Mouse (Mus musculus) spleen, postnatal 4 days (tissue): ENCODE results near the gene Sertad4.

ENCODE experiments used
- DNase-seq, 2 experiments: peaks; one replicate each; pipeline ENCODE4 v3.0.0; 2022; ENCODE audit warnings: low spot score in 2 of 2

The Sertad4 gene

DNA sequence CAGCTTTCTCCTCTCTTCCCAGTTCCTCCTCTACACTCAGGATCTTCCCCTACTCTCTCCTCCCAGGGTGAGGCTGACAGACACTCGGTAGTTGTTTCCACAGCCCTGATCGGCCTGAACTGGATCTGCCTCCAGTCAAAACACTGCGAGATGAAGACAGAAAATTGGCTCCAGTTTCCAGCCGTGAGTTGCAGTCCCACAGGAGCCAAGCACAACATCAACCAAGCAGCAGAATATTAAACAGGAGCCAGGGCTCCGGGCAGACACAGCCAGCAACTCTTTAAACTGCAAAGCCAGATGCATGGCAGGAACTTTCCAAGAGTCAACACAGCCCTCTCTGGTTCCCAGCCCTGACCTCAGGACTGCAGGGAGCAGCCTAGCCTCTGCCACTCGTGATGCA, 3.9 kb downstream of the Sertad4 start:
- DNase-seq: no peak

DNA sequence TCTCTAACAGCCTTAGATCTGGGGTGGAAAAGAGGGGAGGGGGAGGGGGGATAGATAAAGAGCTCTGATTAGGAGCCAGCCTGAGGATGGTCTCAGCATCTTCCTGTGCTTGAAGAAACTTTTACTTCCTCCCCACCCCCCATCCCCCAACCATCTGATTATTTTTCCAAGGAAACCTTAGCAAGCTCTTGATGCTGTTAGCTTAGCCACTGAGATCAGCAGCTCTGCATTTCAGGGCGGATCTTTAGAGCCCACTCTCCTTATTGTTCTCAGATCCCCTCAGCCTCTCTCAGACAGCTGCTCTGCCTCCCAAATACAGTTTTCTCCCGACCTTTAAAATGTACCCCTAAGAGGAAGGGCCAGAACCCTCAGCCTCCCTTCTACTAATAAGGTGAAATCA, 4.4 kb downstream of the Sertad4 start:
- DNase-seq: no peak

DNA sequence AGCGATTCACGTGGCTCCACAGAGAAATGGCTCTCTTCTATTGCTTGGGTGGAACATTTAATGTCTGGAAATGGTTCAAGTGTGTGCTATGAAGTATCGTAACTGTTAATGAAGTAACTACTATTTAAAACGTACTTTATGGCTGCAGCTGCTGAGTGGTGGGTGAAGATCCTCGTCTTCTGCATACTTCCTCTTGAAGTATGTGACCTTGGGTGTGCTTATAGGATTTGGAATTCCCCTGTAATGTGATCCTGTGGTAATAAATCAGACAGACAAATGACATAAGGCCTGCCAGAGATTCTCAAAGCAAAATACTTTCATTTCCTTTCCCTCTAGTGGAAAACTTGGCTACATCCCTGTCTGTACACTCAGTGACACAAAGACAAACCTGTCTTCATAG, 5.9 kb downstream of the Sertad4 start:
- no peak for DNase-seq

DNA sequence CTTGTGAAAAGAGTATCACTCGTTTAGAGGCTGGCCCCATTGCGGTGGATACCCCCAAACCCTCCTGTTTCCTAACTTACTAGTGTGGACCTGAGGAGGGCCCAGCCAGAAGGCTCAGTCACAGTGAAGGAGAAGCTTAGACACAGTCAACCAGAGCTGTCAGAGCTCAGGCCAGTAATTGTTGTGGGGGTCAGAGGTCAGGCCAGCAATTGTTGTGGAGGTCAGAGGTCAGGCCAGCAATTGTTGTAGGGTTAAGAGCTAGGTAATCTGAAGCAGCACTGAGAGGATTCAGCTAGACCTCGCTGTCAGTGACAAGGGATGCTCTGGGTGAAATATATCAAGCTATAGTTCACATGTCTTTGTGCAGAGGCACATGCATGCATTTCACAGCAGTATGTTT, 8.3 kb downstream of the Sertad4 start:
- DNase-seq: no peak

DNA sequence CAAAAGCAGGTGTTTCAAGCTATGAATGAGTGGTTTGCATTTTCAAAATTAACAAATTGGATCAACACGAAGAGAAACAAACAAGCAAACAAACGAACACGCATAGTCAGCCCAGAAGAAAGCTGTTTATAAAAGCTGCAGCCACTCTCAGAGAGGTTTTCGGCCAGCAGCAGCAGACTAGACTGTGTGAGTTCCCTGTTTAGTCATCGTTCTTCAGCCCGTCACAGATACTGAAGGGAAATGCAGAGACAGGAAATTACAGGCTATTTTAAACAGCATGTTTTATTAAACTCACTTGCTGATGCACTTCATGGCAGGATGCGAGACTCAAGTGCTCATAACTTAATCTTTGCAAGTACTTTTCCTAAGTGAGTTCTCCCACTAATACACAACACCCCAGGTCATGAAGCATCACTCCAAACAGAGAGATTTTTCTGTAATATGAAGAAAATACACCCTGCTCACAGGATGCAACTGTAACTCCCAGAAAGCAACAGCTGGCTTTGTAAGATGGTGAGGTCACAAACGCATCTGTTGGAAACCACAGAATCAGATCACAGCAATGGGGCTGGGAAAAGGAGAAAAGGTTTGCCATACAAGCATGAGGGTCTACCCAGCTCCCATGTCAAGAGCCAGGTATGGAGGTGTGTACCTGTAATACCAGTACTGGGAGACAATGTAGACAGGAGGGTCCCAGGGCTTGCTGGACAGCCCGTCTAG, 14.3 kb downstream of the Sertad4 start:
- DNase-seq: no peak

DNA sequence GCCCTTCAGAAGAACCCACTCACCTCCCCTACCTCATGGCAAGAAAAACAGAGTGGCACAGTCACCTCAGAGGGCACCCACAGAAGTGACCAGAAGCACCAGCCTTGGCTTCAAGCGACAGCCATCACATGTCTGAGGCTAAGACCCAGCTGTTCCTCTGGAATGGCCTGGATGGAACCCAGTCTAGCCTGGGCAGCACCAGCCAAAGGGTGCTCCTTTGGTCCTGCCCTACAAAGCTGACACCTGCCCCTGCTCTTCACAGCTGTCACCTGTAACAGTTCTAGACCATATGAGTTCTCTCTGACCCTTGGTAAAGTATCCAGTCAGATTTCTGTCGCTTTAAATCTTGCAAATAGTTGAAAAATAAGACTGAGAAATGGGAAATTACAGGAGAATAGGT, 14.9 kb downstream of the Sertad4 start:
- no peak for DNase-seq

DNA sequence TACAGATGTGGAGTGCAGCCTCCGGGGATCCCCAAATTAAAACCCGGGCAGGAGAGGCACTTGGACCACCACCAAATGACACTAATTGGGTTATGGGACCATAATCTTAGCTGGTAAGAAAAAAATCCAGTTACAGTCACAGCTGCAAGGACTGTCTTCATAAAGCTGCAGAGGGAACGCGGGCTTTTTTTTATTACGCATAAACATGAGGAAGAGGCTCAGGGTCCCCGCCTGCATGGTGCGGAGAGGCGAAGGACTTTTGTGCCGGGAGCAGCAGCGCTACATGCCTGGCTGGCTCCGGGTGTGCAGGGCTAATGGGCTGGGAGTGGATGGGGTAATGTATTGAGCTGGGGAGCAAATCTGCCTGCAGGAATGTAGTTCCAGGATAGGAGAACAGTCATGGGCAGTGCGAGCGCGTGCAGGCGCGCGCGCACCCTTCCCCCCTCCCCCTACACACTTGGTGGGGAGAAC, 20.3 kb downstream of the Sertad4 start:
- no peak for DNase-seq

DNA sequence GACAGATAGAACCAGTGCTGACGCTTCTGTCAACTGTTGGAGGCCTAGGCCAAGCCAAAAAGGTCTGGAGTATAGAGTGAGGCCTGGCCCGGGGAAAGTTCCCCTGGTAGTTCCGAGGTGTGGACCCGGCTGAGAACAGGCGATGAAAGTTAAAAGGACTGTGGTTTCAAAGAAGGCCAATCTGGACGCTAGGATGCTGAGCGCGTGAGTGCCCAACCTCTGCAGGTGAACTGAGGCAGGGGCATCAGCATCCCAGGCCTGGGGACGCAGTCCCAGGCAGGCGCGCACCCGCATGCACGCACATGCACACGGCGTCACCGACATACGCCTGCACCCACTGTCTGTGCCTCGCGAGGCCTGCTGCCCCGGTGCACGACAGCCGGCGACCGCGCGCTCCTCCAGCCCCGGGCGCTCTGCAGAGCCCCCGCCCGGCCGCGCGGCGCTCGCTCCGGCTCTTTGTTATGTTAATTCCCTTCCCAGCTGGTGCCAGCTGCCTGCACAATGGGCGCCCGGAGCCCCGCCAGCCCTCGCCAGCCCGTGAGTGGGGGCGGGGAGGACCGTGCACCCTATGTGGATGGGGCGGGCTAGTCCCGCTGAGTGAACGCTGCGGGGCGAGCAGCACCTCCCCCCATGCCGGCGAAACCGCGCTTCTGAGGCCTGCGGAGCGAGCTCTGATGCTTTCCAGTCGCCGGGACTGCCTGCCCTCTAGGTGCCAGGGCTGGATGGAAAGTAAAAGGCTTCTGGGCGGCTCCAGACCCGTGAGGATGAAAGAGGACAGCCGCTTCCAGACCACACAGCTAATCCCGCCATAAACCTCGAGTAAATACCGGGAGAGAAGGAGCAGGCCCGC, 21.0 kb downstream of the Sertad4 start:
- no peak for DNase-seq

DNA sequence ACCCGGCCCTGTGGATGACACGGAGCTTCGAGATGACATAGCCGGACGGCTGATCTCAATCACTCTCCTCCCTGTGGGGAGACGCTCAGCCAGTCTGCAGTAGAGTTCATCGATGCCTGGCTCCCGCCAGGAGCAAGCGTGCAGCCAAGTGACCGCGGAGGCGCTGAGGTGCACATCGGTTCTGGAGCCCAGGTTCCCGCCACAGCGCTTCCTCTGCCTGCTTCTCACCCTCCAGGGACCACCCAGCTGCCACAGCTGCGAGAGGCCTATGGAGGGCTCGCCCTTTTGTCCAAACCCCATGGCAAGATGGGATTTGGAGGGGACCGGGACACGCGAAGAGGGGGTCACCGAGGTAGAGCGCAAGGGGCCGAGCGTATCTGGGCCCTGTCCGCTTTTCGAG, 22.0 kb downstream of the Sertad4 start:
- no peak for DNase-seq

DNA sequence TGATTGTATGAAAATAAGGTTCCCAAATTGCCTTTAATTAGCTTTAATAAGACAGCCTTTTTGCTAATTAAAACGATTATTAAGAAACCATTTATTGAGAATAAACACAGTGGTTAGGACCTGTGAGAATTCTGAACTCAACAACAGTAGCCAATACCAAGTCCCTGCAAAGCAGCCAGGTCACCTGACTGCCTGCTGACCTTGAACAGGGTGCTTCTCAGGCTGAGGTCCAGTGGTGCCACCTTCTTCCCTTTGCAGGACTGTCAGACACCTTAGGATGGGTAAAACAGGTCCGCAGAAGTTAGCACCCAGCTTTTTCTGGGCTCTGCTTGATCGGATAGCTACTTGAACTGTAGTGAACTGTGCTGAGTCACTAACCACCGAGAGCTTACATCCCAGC, 22.5 kb downstream of the Sertad4 start:
- no peak for DNase-seq

DNA sequence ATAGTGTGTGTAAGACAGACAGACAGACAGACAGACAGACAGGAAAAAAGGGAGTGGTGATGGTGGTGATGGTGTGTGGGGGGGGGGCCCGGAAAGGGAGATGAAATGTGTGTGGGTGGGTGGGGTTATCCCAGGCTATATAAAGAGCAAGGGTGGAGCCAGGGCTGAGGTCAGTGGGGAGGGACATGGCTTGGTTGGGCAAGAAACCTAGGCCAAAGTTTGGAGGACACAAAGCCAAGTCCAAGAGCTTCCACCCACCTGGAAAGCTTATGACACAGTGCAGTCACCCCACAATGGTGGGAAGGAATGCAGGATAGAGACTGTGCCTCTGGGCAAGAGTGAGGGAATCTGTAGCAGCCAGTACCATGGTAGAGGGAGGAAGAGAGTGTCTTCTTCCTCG, 23.2 kb downstream of the Sertad4 start:
- no peak for DNase-seq

DNA sequence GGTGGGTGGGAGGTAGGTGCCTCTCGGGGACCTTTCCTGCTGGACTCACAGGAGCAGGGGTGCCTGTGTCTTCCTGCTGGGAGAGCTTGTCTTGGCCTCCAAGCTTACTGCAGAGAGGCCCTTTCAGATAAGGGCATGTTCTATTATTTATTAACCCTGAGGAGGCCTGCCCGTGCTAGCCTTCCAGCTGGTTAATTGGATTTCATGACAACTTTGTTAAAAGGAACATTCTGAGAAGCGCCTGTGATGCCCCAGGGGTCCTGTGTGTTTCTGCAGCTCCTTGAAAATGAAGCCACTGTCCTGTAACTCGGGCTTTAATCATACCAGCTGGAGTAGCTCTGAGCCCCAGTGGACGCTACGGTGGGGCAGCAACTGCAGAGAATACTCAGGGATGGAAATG, 25.1 kb downstream of the Sertad4 start:
- DNase-seq: no peak

DNA sequence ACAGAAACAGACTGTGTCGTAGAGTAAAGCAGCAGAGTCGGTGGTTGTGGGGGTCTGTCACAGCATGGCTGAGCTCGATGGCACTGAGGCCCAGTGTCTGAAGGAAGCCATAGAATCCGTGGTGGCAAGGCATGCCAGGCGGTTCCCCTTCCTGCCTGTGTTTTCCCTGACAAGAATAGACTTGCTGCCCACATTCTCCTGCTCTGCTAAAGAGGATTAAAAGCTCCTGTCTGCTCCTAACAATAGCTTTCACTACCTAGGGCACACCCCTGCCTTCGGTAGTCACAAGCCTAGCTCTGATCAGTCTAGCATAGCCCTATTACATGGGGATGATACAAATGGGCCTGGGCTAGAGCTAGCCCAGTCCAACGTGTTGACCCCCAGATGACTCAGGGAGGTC, 26.6 kb downstream of the Sertad4 start:
- no peak for DNase-seq

DNA sequence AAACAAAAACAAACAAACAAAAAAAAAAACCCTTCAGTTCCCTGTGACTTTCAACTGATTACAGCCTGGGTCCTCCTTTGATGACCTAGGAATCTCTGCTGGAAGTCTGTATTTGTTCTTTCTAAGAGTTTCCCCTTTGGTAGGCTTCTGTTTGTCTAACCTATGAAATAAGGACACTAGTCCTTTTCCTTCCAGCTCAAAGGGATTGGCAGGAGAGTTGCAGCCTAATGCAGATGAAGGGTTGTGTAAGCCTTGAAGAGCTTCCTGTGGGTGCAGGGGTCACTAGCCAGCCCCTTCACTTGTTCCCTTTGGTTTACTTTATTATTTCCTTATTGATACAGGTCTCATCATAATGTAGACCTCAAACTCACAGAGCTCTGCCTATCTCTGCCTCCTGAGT, 27.6 kb downstream of the Sertad4 start:
- no peak for DNase-seq

DNA sequence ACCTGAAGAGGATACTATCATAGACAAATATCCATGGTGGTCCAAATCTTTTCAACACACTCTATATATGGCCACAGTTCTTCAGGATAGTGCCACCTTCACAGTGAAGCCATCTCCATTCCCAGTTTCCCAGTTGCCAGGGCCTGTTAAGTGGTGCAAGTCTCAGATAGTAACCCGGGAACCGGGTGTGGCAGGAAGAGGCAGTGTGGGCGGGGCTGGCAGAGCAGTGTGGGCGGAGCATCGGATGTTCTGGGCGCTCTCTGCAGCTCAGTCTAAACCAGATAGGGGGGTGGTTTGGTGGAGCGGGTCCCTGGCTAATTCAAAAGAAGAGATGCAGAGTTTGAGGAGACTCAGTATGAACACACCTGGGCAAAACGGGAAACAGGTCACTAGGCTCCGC, 29.8 kb downstream of the Sertad4 start:
- peak in 1 of 2 experiments; percentile 21 for DNase-seq

DNA sequence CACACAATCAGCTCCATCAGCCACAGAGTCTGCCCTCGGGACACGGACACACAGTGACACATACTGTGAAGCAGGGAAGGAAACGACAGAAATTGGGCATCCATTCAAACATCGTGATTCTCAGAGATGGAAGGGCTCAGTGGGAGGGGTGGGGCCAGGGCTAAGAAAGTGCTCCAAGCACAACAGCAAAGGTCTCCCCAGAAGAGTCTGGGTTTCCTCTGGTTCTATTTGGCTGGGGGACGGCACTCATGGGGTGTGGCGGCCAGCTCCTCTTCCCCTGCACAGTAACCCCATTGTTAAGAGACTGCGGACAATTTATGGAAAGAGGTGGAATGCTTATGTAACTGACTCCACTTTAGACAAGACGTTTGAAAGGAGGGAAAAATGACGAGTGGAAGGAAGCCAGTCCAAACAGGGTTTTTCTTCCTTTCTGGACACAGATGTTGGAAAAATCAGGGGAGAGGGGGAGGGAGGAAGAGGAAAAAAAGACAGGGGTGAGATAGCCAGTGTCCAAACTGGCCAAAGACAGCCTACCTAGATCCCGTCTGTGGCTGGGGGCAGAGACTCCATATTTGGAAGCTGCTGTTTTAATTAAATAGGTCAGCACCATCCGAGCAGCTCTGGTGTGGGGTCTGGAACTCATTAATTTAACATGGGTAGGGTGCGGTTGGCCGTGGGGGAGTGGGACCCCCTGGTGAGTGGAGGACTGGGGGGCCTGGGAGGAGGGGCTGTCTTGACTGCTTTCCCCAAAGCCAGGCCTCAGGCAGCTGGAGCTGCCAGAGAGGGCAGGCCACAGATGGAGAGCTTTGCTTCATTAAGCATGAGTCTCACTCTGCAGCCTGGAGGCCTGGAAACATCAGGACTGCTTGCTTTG, 32.7 kb downstream of the Sertad4 start:
- DNase-seq: no peak

DNA sequence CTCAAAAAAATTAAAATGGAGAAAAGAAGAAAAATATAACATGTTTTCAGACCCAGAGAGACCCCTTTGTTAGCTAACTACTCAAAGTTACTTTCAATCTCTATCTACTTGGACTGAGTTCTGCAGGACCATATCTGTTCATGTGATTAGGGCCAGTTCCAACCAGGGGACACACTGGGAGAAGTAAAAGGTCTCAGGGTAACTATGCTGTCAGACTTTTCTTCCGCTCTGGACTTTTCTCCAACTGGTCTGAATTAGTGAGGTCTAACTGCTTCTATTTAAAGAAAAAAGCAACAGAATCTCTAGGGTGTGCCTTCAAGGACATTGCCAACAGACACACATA, 33.3 kb downstream of the Sertad4 start:
- no peak for DNase-seq

DNA sequence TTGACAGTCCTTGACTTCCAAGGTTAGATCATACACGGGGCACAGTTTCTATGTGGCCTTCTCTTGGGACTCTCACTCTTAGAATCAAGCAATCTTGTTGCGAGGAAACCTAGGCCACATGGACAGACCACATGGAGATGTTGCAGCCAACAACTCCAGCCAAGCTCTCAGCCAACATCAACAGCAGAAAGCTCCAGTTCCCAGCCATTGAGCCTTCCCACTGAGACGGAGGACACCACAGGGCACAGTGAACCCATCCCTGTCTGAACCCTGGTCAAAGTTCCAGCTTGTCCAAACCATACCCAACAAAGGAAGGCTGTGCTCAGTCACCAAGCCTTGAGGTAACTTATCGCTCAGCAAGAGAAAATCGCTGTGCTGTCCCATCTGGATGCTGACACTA, 37.2 kb downstream of the Sertad4 start:
- DNase-seq: no peak

DNA sequence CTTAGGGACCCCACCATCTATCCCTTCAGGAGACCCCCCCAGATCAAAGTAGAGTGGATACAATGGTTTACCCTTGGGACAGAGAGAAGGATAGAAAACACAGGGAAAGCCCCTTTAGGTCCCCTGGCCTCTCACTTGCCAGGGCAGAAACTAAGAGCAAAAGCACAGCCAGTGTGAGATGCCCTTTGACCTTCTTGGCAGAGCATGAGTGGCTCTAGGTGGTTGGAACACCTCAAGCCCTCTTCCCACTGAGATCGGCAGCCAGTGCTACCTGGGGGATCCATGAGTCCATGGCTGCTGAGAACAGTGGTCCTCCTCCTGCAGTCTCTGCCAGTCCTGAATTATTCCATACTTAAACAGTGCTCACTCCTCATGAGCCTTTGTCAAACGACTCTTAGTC, 39.8 kb downstream of the Sertad4 start:
- no peak for DNase-seq

DNA sequence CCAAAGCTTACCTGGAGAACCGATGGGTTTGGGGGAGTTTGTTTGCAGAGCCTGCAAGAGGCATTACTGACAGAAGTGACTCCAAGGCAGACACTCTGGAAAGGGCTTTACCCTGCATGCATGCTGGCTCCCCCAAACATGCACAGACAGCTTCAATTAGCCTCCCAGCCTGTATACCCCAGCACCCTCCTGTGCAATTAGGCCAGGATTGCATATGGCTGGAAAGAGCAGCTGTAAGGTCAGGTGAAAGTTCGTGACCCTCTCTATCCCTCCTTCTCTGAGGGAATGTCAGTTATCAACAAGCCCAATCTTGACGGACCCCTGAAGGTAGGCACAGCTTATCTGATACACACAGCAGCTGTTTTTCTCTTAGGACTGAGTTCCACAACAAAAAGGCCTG, 40.9 kb downstream of the Sertad4 start:
- DNase-seq: no peak

DNA sequence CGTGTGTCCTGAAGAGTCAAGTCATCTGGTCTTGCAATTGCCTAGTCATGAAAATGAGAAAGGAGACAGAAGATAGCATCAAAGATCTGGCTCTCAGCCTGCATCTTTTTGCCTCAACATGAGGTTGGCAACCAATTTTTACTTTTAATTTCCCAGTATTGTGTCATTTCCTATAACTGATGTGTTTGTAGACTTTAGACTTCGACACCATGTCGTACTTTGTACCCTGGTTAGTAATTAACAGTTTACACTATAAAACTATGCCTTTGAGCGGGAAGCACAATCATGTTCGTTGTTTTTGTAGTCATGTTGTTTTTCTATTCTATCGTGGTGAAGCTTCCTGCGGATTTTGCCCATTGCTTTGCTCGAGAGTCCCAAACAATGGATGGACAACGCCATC, 42.8 kb downstream of the Sertad4 start:
- no peak for DNase-seq

DNA sequence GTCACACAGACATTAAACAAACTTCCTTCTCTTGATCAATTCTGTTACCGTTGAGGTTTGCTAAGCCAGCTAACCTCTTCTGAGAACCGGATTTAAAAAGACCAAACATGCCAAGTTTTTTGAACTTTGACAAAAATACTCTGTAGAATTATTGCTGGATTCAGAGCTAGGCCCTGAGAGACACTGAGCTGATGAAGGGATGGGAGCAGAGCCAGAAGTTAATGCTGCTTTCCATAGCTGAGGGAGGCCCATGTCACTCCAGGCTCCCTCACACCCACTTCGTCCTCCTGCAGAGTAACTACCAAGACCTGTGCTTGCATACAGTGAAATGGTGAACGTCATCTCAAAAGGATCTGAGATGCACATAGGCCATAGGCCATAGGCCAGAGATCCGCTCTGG, 43.3 kb downstream of the Sertad4 start:
- DNase-seq: no peak
